Comparison of ENCODE assay signal across 8 mouse cellular contexts in the genomic region with DNA sequence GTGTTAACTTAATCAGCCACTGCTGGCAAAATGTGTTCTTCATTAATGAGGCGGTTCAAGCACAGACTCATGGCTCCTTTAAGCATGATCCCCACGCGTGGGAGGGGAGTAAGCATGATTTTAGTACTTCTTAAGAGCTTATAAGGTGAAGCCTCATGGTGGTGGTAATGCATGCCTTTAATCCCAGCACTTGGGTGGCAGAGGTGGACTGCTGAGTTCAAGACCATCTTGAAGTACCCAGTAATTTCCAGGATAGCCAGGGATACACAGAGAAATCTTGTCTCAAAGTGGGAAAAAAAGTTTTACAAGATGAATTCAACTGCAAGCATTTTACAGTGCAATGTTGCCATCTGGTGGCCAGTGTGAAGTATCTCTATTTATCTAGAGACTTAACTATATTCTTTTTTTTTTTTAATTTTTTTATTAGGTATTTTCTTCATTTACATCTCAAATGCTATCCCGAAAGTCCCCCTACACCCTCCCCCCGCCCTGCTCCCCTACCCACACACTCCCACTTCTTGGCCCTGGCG.
DNase-seq lines count a peak whose midpoint lies in the region; ATAC-seq lines count a peak whose summit lies in the region.

No protein-coding gene starts in this region.

- H3K4me1 ChIP-seq in midbrain, embryonic 14.5 days (ENCODE audit: control insufficient read depth, insufficient read depth, low read length) = no peaks in the 10 kb centered on the region

- H3K27me3 ChIP-seq in midbrain, embryonic 14.5 days (ENCODE audit: control insufficient read depth, insufficient read depth, low read length) = no peaks in the 10 kb centered on the region

- H3K27ac ChIP-seq in midbrain, embryonic 14.5 days (replicated peaks; ENCODE audit: low read depth, low read length) = no peak overlapping the region

- no peaks in the 10 kb centered on the region for H3K9me3 ChIP-seq in midbrain, embryonic 14.5 days (ENCODE audit: control insufficient read depth, low read length)

- H3K9ac ChIP-seq in midbrain, embryonic 14.5 days (replicated peaks; ENCODE audit: low read length) = no peak overlapping the region

- 47% methylated on average over 6 of the region's 6 CpGs for WGBS in midbrain, embryonic 14.5 days

- no peak for ATAC-seq in cerebellum, adult (ENCODE audit: insufficient number of reproducible peaks, low FRiP score, low TSS enrichment)
- peak; percentile 24; the same call in 1 of the 2 replicates for ATAC-seq in midbrain, embryonic 14.5 days (ENCODE audit: low FRiP score, low TSS enrichment)

- peak; percentile 25 to 35 for DNase-seq in cerebellum, postnatal 36 days
- DNase-seq in ovary, postnatal 14 days (ENCODE audit: low spot score) = peak; percentile 41
- DNase-seq in ovary, adult 18-20 months (ENCODE audit: low spot score) = no peak
- DNase-seq in embryo, embryonic 11 days = peak; percentile 83
- peak; percentile 42 for DNase-seq in induced T-regulatory cell, adult 2 months (ENCODE audit: low read depth)
- DNase-seq in midbrain, embryonic 14.5 days = peak; percentile 90
- DNase-seq in spleen, adult 18-20 months = no peak

- no peaks in the 10 kb centered on the region for H3K36me3 ChIP-seq in midbrain, embryonic 14.5 days (ENCODE audit: control insufficient read depth, insufficient read depth, low read length)

- H3K4me3 ChIP-seq in midbrain, embryonic 14.5 days (replicated peaks; ENCODE audit: low read depth, low read length) = no peak overlapping the region

- no peak overlapping the region for H3K4me2 ChIP-seq in midbrain, embryonic 14.5 days (ENCODE audit: low read length)

Comparison
In these comparisons a context has a peak if more than half of its experiments do, and no peak if none do; other contexts are left out.
1. DNase-seq: peak in cerebellum, postnatal 36 days (2 of 2), ovary, postnatal 14 days (single experiment), embryo, embryonic 11 days (single experiment), induced T-regulatory cell, adult 2 months (single experiment) and midbrain, embryonic 14.5 days (single experiment); none in ovary, adult 18-20 months (single experiment) and spleen, adult 18-20 months (0 of 2).